7 mouse cellular contexts compared by ENCODE assay signal in the genomic region with DNA sequence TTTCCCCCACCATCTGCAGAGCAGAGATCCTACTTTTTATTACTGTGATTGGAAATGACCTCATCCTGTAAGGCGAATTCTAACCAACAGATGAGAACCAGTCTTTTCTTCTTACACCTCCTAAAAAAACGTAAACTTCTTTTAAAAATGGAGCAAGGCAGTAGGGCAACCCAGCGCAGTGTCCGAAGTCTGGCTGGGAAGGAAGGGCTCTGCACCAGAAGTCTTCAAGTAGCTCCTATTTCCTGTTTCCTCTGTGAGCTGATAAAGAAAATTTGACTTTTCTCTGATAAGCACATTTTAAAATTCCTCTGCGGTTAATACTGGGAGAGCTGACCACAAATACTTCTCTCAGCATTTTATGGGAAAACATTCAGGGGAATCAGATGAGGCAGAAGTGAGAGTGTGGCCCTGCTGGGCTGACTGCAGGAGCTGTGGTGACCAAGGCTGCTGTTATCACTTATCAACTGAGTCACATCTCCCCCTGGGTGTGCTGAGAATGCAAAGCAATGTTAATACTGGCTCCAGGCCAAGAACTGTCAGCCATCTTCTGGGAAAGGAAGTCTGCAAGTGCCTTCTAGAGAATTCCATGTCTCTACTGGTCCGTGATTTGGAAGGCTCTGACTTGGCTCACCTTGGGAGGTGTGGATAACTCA. TPM values are rescaled to one million over a fixed set of nuclear protein-coding genes. Genes with fewer than 3 reads are reported as not detected.
DNase-seq lines count a peak whose midpoint lies in the region; ATAC-seq lines count a peak whose summit lies in the region.

No protein-coding gene starts in this region.

- no peak overlapping the region for H3K4me2 ChIP-seq in forebrain, embryonic 15.5 days (replicated peaks)

- no peak overlapping the region for H3K9ac ChIP-seq in forebrain, embryonic 15.5 days (replicated peaks)

- H3K27me3 ChIP-seq in heart, embryonic 10.5 days (ENCODE audit: insufficient read depth, poor library complexity, severe bottlenecking): no peaks in the 10 kb centered on the region
- no peaks in the 10 kb centered on the region for H3K27me3 ChIP-seq in forebrain, embryonic 15.5 days

- intact Hi-C loops in left cerebral cortex, postnatal 4 days (cut with DNase I): no loop called here

- H3K9me3 ChIP-seq in heart, embryonic 10.5 days: no peaks in the 10 kb centered on the region
- H3K9me3 ChIP-seq in forebrain, embryonic 15.5 days: no peaks in the 10 kb centered on the region

- no peak overlapping the region for H3K4me3 ChIP-seq in heart, embryonic 10.5 days
- H3K4me3 ChIP-seq in forebrain, embryonic 15.5 days: no peak overlapping the region

- peak; percentile 28 for DNase-seq in ovary, adult 18-20 months (ENCODE audit: low spot score)
- DNase-seq in ovary, postnatal 10 days (ENCODE audit: low spot score): no peak
- DNase-seq in heart, embryonic 10.5 days (ENCODE audit: low spot score): peak; percentile 77
- peak; percentile 38 to 46 for DNase-seq in kidney, postnatal 36 days
- DNase-seq in yolk sac, embryonic 10.5 days (ENCODE audit: low spot score): peak; percentile 58
- DNase-seq in left cerebral cortex, postnatal 4 days: no peak

- peaks cover 17% of the 10 kb centered on the region for H3K4me1 ChIP-seq in heart, embryonic 10.5 days
- H3K4me1 ChIP-seq in forebrain, embryonic 15.5 days: no peaks in the 10 kb centered on the region

- no peak overlapping the region for H3K27ac ChIP-seq in heart, embryonic 10.5 days
- H3K27ac ChIP-seq in forebrain, embryonic 15.5 days (replicated peaks): no peak overlapping the region

- ATAC-seq in forebrain, embryonic 15.5 days (replicated peaks): no peak

- WGBS in heart, embryonic 10.5 days: 32% methylated on average over 6 of the region's 6 CpGs
- WGBS in forebrain, embryonic 15.5 days: 76% methylated on average over 6 of the region's 6 CpGs

- no peaks in the 10 kb centered on the region for H3K36me3 ChIP-seq in heart, embryonic 10.5 days
- no peaks in the 10 kb centered on the region for H3K36me3 ChIP-seq in forebrain, embryonic 15.5 days

RNA-seq across cellular contexts. Expression of a gene that starts 55.8 kb away (rescaled TPM):
- 4.3 and 9.6 TPM in 2 replicates for polyA plus RNA-seq in heart, embryonic 10.5 days (2016; fragmentation: Nextera tagmentation; extraction: Ambion mirVana)
- total RNA-seq in left cerebral cortex, postnatal 4 days (2021): 10 to 100 TPM; 14.3 to 15.3 TPM
- 2.3 and 2.8 TPM in 2 replicates for polyA plus RNA-seq in forebrain, embryonic 15.5 days (2015; fragmentation: Nextera tagmentation; extraction: Ambion mirVana)

Comparison
In these comparisons a context has a peak if more than half of its experiments do, and no peak if none do; other contexts are left out.
1. DNase-seq: peak in ovary, adult 18-20 months (single experiment), heart, embryonic 10.5 days (single experiment), kidney, postnatal 36 days (2 of 2) and yolk sac, embryonic 10.5 days (single experiment); none in ovary, postnatal 10 days (single experiment) and left cerebral cortex, postnatal 4 days (single experiment).